Mouse (Mus musculus): ENCODE results near the gene Stx6. TPM values are rescaled to one million over a fixed set of nuclear protein-coding genes. Genes with fewer than 3 reads are reported as not detected.

Gene Stx6
- total and polyA plus RNA-seq, 2 experiments, result 10.1 to 11.7 TPM

DNA sequence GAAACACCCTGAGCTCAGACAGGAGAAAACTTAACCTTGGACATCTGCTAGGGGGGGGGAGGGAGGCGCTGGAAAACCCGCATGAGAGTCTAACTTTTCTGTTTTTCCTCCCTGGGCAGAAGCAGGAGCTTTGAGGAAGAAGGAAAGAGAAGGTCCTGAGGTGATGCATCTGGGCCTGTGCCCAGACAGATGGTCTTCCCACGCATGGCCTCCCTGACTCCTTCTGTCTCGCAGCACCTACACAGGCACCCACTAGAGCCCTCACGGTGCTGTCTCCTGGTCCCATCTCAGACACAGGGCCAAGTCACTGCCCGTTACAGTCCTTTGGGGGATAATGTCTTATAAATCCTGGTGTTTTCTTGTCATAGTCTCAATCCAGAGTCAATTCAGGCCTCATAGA, 74.3 kb downstream of the Stx6 start:
- H3K27ac ChIP-seq (replicated peaks; ENCODE audit: insufficient read depth, low read depth, low read length), result no peak overlapping the region
- H3K27me3 ChIP-seq (ENCODE audit: control insufficient read depth, insufficient read depth, low read length), result no peaks in the 10 kb centered on the region
- no peak for TF ChIP-seq POLR2A (IDR thresholded peaks at IDR 0.05; ENCODE audit: extremely low read depth, insufficient read depth, low read length)
- TF ChIP-seq CTCF (IDR thresholded peaks at IDR 0.05; ENCODE audit: low read depth, low read length), result no peak
- DNase-seq (ENCODE audit: extremely low read depth, low read depth, low spot score), result no peak
- 82% methylated on average over 6 of the region's 6 CpGs for WGBS
- no peaks in the 10 kb centered on the region for H3K36me3 ChIP-seq (ENCODE audit: control insufficient read depth, insufficient read depth, low read length)
- no peaks in the 10 kb centered on the region for H3K79me2 ChIP-seq (ENCODE audit: control insufficient read depth, insufficient read depth, low read length)
- H3K9ac ChIP-seq (ENCODE audit: low read depth, low read length), result no peak overlapping the region
- H3K4me3 ChIP-seq (ENCODE audit: insufficient read depth, low read depth, low read length), result no peak overlapping the region
- H3K4me1 ChIP-seq (ENCODE audit: control insufficient read depth, insufficient read depth, low read length), result no peaks in the 10 kb centered on the region

DNA sequence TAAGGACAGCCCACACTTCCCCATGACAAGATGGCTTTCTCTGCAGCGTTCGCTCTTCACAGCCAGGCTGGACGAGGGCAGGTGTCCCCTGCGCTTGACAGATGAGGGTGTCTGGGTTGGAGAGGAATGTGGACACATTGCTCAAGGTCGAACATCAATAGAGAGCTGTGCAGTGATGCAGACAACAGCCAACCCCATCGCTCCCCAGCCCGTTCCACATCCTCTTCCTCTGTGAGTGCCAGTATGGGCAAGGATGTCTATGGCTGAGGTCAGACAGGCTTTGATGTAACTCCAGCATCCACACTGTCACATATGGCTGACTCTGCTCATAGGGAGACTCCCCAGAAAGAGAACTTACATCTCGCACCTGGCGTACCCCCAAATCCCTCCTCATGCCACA, 74.9 kb downstream of the Stx6 start:
- Histone ChIP-seq H3K27me3 (ENCODE audit: control insufficient read depth, insufficient read depth, low read length) (no peaks in the 10 kb centered on the region), H3K36me3 (ENCODE audit: control insufficient read depth, insufficient read depth, low read length) (no peaks in the 10 kb centered on the region), H3K27ac (replicated peaks; ENCODE audit: insufficient read depth, low read depth, low read length) (no peak overlapping the region), H3K4me1 (ENCODE audit: control insufficient read depth, insufficient read depth, low read length) (no peaks in the 10 kb centered on the region), H3K9ac (ENCODE audit: low read depth, low read length) (no peak overlapping the region), H3K4me3 (ENCODE audit: insufficient read depth, low read depth, low read length) (no peak overlapping the region), H3K79me2 (ENCODE audit: control insufficient read depth, insufficient read depth, low read length) (no peaks in the 10 kb centered on the region)
- 76% methylated on average over 9 of the region's 9 CpGs for WGBS
- no peak for TF ChIP-seq CTCF (IDR thresholded peaks at IDR 0.05; ENCODE audit: low read depth, low read length)
- TF ChIP-seq POLR2A (IDR thresholded peaks at IDR 0.05; ENCODE audit: extremely low read depth, insufficient read depth, low read length), result no peak
- no peak for DNase-seq (ENCODE audit: extremely low read depth, low read depth, low spot score)

DNA sequence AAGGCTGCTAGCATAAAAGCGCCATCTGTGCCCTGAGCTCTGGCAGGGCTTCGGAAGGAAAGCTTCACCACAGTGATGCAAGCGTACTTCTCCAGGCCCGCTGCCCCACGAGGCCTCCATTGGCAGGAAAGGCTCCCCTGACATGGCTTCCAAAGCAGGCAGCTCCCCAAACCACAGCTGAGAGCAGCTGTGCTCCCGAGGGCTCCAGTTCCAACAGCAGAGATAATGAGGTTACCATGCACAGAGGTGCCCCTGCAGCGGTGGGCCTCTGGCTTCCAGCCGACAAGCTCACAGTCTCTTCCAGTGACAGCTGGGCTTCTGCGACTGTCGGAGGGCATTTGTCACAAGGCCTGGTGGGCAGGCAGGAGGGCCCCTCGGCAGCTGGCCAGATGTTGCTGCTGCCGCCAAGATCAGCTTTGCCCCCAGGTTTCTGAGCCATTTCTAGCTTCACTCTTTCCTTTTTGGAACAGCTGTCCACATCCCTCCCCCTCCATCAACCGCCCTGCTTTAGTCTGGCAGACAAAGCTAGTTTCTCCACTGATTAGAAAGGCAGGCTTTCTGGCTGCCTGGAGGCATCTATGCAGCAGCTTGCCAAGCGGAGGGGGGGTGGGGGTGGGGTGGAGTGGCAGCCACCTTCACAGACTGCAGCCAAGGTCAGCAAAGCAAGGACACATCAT, 75.6 kb downstream of the Stx6 start:
- no peaks in the 10 kb centered on the region for H3K79me2 ChIP-seq (ENCODE audit: control insufficient read depth, insufficient read depth, low read length)
- DNase-seq (ENCODE audit: extremely low read depth, low read depth, low spot score), result no peak
- H3K4me1 ChIP-seq (ENCODE audit: control insufficient read depth, insufficient read depth, low read length), result no peaks in the 10 kb centered on the region
- H3K9ac ChIP-seq (ENCODE audit: low read depth, low read length), result no peak overlapping the region
- no peaks in the 10 kb centered on the region for H3K27me3 ChIP-seq (ENCODE audit: control insufficient read depth, insufficient read depth, low read length)
- no peak overlapping the region for H3K27ac ChIP-seq (replicated peaks; ENCODE audit: insufficient read depth, low read depth, low read length)
- WGBS, result 70% methylated on average over 14 of the region's 14 CpGs
- no peak overlapping the region for H3K4me3 ChIP-seq (ENCODE audit: insufficient read depth, low read depth, low read length)
- TF ChIP-seq CTCF (IDR thresholded peaks at IDR 0.05; ENCODE audit: low read depth, low read length), result no peak
- no peak for TF ChIP-seq POLR2A (IDR thresholded peaks at IDR 0.05; ENCODE audit: extremely low read depth, insufficient read depth, low read length)
- no peaks in the 10 kb centered on the region for H3K36me3 ChIP-seq (ENCODE audit: control insufficient read depth, insufficient read depth, low read length)

DNA sequence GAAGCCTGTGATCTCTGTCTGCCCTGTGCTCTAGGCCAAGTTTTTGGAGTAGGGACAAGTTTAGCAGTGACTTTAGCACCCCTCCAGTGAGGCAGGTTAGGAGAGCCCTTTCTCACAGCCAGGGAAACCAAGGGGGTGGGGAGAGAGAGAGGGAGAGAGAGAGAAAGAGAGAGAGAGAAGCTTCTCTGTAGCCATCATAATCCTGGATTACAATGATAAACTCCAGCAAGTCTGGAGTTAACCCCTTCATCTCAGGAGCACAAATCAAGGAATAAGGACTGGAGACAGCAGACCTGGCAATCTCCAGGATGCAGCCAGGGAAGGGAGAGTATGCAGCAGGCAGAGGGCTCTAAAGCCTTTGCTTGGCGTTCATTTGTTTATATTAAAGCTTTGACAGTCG, 77.1 kb downstream of the Stx6 start:
- Histone ChIP-seq H3K9ac (ENCODE audit: low read depth, low read length) (no peak overlapping the region), H3K27me3 (ENCODE audit: control insufficient read depth, insufficient read depth, low read length) (no peaks in the 10 kb centered on the region), H3K79me2 (ENCODE audit: control insufficient read depth, insufficient read depth, low read length) (no peaks in the 10 kb centered on the region), H3K4me3 (ENCODE audit: insufficient read depth, low read depth, low read length) (no peak overlapping the region), H3K36me3 (ENCODE audit: control insufficient read depth, insufficient read depth, low read length) (no peaks in the 10 kb centered on the region), H3K27ac (replicated peaks; ENCODE audit: insufficient read depth, low read depth, low read length) (no peak overlapping the region), H3K4me1 (ENCODE audit: control insufficient read depth, insufficient read depth, low read length) (no peaks in the 10 kb centered on the region)
- WGBS, result 53% methylated on average over 2 of the region's 2 CpGs
- no peak for TF ChIP-seq CTCF (IDR thresholded peaks at IDR 0.05; ENCODE audit: low read depth, low read length)
- TF ChIP-seq POLR2A (IDR thresholded peaks at IDR 0.05; ENCODE audit: extremely low read depth, insufficient read depth, low read length), result no peak
- DNase-seq (ENCODE audit: extremely low read depth, low read depth, low spot score), result no peak

DNA sequence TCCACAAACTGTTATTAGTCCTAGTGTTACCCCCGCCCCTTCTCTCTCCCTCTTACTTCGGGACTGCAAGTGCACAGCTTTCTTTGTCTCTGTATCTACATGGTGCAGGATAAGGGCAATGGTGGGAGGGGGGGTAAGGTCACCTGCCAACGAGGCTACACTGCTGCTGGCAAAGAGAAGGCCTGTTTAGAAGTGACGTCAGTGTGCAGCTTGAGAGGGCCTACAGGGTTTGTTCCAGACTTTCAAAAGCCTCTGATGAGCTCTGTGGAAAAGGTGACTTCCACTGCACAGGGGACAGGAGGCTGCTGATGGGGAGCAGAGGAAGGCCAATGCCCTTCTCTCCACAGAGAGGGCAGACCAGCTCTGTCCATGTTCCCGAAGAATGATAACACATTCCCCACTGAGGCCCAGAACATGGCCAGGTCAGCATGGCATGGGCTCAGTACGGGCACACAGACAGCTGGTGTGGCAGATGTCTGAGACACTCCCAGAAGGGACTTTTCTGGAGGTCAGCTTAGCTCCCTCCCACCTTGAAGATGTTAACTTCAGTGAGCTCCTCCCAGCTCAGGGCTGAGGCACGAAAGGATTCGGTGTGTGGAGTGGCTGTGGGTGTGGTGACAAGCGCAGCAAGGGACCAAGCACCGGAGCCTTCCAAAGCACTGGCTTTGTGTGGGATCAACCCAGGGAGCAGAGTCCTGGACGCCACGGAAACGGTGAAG, 78.0 kb downstream of the Stx6 start:
- Histone ChIP-seq H3K9ac (ENCODE audit: low read depth, low read length) (no peak overlapping the region), H3K4me1 (ENCODE audit: control insufficient read depth, insufficient read depth, low read length) (no peaks in the 10 kb centered on the region), H3K79me2 (ENCODE audit: control insufficient read depth, insufficient read depth, low read length) (no peaks in the 10 kb centered on the region), H3K27me3 (ENCODE audit: control insufficient read depth, insufficient read depth, low read length) (no peaks in the 10 kb centered on the region), H3K4me3 (ENCODE audit: insufficient read depth, low read depth, low read length) (no peak overlapping the region), H3K36me3 (ENCODE audit: control insufficient read depth, insufficient read depth, low read length) (no peaks in the 10 kb centered on the region), H3K27ac (replicated peaks; ENCODE audit: insufficient read depth, low read depth, low read length) (no peak overlapping the region)
- no peak for DNase-seq (ENCODE audit: extremely low read depth, low read depth, low spot score)
- TF ChIP-seq POLR2A (IDR thresholded peaks at IDR 0.05; ENCODE audit: extremely low read depth, insufficient read depth, low read length) (no peak), CTCF (IDR thresholded peaks at IDR 0.05; ENCODE audit: low read depth, low read length) (no peak)
- 79% methylated on average over 13 of the region's 13 CpGs for WGBS

DNA sequence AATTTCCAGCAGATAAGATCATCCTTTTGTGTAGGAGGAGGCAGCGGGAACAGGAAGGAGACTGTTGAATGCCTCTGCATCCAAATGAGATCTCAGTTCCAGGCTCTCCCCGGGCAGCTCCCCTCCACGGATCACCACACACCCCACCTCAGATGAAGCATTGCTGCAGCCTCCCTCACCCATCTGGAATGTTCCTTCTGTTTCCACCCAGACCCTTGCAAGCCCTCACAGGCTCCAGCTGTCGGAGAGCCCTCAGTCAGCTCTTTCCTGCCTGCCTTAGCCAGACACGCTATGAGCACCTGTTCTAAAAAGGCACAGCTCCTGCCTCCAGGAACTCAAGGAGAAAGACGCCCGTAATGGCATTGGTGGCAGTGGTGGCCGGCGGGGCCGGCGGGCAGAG, 78.9 kb downstream of the Stx6 start:
- no peak for DNase-seq (ENCODE audit: extremely low read depth, low read depth, low spot score)
- H3K36me3 ChIP-seq (ENCODE audit: control insufficient read depth, insufficient read depth, low read length), result no peaks in the 10 kb centered on the region
- 88% methylated on average over 11 of the region's 11 CpGs for WGBS
- no peaks in the 10 kb centered on the region for H3K79me2 ChIP-seq (ENCODE audit: control insufficient read depth, insufficient read depth, low read length)
- H3K9ac ChIP-seq (ENCODE audit: low read depth, low read length), result no peak overlapping the region
- TF ChIP-seq POLR2A (IDR thresholded peaks at IDR 0.05; ENCODE audit: extremely low read depth, insufficient read depth, low read length), result no peak
- TF ChIP-seq CTCF (IDR thresholded peaks at IDR 0.05; ENCODE audit: low read depth, low read length), result no peak
- H3K4me1 ChIP-seq (ENCODE audit: control insufficient read depth, insufficient read depth, low read length), result no peaks in the 10 kb centered on the region
- no peaks in the 10 kb centered on the region for H3K27me3 ChIP-seq (ENCODE audit: control insufficient read depth, insufficient read depth, low read length)
- H3K27ac ChIP-seq (replicated peaks; ENCODE audit: insufficient read depth, low read depth, low read length), result no peak overlapping the region
- no peak overlapping the region for H3K4me3 ChIP-seq (ENCODE audit: insufficient read depth, low read depth, low read length)
